Mouse (Mus musculus) E14TG2a.4 (cell line): ENCODE data around the gene Zfp277.

Experiments
- CTCF ChIP-seq: conservative IDR thresholded peaks from 2 replicates; pipeline ENCODE4 v1.5.1; 2014; ENCODE audit warnings: low read length
- NANOG ChIP-seq: IDR thresholded peaks from 2 replicates; pipeline ENCODE4 v1.6.1; 2014; ENCODE audit warnings: borderline replicate concordance, low read length, mixed read lengths
- POU5F1 ChIP-seq: IDR thresholded peaks from 2 replicates; pipeline ENCODE4 v1.6.1; 2014; ENCODE audit warnings: low read length, borderline replicate concordance

DNA sequence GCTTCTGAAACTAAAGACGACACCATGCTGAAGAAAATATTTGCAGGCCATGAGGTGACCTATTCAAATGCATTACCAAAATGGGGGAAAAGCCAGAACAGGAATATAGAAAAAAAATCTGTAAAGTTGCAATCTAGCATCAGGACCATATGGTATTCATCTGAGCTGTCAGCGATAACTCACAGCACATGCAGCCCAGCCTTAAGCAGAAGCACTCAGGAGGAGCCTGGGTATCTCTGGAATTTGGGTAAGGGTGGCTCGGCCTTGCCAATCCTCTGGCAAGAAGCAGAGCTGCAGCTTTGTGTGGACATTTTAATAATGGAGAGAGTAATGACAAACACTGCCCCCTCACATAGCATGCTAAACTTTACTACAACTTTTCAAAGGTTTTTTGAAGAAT, 15.7 kb downstream of the Zfp277 start:
- no peak for TF ChIP-seq POU5F1
- no peak for TF ChIP-seq CTCF
- TF ChIP-seq NANOG: no peak
